Mouse (Mus musculus): ENCODE results near the gene Atp5l. TPM values are rescaled to one million over a fixed set of nuclear protein-coding genes. Genes with fewer than 3 reads are reported as not detected.

Atp5l gene
- total RNA-seq, 1 experiment: 732 TPM

GRCm38 (mm10) chr9:44879694-44880271 lies 40.8 kb downstream of the Atp5l start:
- Histone ChIP-seq H3K27ac (ENCODE audit: insufficient read depth, low read depth, low read length, poor library complexity, severe bottlenecking) (no peak overlapping the region), H3K9me3 (ENCODE audit: control insufficient read depth, insufficient read depth, low read depth, low read length) (no peaks in the 10 kb centered on the region), H3K4me1 (ENCODE audit: control insufficient read depth in 2 of 2, insufficient read depth in 2 of 2, low read length in 2 of 2, poor library complexity in 1 of 2) (peaks cover 0 to 15% of the 10 kb centered on the region in 2 experiments; a peak in 2 of 4 replicates), H3K36me3 (ENCODE audit: control insufficient read depth, insufficient read depth, low read length, poor library complexity, severe bottlenecking) (peaks cover 3% of the 10 kb centered on the region), H3K4me3 (ENCODE audit: insufficient read depth in 1 of 2, low read depth in 1 of 2, low read length in 2 of 2, poor library complexity in 1 of 2, severe bottlenecking in 1 of 2) (peak overlapping the region; percentile 91 to 95), H3K9ac (ENCODE audit: insufficient read depth, low read depth, low read length, poor library complexity, severe bottlenecking) (peak overlapping the region; percentile 86)
- in situ Hi-C loops (cut with MboI; ENCODE audit: low sequenced_read_pairs in 2 of 2, unreplicated experiment in 2 of 2): no loop called here
- no peak for DNase-seq (ENCODE audit: low read depth, low spot score)
- TF ChIP-seq CHD2 (IDR thresholded peaks at IDR 0.05; ENCODE audit: low read depth, low read length): no peak

- Histone ChIP-seq H3K27ac (ENCODE audit: insufficient read depth, low read depth, low read length, poor library complexity, severe bottlenecking) (no peak overlapping the region), H3K4me1 (ENCODE audit: control insufficient read depth in 2 of 2, insufficient read depth in 2 of 2, low read length in 2 of 2, poor library complexity in 1 of 2) (peaks cover 0 to 15% of the 10 kb centered on the region in 2 experiments; a peak in 2 of 4 replicates), H3K9ac (ENCODE audit: insufficient read depth, low read depth, low read length, poor library complexity, severe bottlenecking) (peak overlapping the region; percentile 61), H3K9me3 (ENCODE audit: control insufficient read depth, insufficient read depth, low read depth, low read length) (no peaks in the 10 kb centered on the region), H3K36me3 (ENCODE audit: control insufficient read depth, insufficient read depth, low read length, poor library complexity, severe bottlenecking) (peaks cover 3% of the 10 kb centered on the region), H3K4me3 (ENCODE audit: insufficient read depth in 1 of 2, low read depth in 1 of 2, low read length in 2 of 2, poor library complexity in 1 of 2, severe bottlenecking in 1 of 2) (peak overlapping the region; percentile 91 to 95; a peak in 3 of 4 replicates)
- DNase-seq (ENCODE audit: low read depth, low spot score): no peak
- TF ChIP-seq CHD2 (IDR thresholded peaks at IDR 0.05; ENCODE audit: low read depth, low read length) (no peak), HCFC1 (IDR thresholded peaks at IDR 0.05; ENCODE audit: borderline replicate concordance, insufficient read depth, low read length) (no peak), ZNF384 (IDR thresholded peaks at IDR 0.05; ENCODE audit: low read depth, low read length) (no peak), MAFK (IDR thresholded peaks at IDR 0.05; ENCODE audit: insufficient read depth, low read depth, low read length) (no peak), ZC3H11A (IDR thresholded peaks at IDR 0.05; ENCODE audit: borderline replicate concordance, low read depth, low read length) (no peak)
- in situ Hi-C loops (cut with MboI; ENCODE audit: low sequenced_read_pairs in 2 of 2, unreplicated experiment in 2 of 2): no loop called here
Observed at GRCm38 (mm10) chr9:44878776-44879500, 41.6 kb downstream of the Atp5l start.

- no peak overlapping the region for H3K9ac ChIP-seq (ENCODE audit: insufficient read depth, low read depth, low read length, poor library complexity, severe bottlenecking)
- no peak overlapping the region for H3K4me3 ChIP-seq (ENCODE audit: insufficient read depth in 1 of 2, low read depth in 1 of 2, low read length in 2 of 2, poor library complexity in 1 of 2, severe bottlenecking in 1 of 2)
- peaks cover 3% of the 10 kb centered on the region for H3K36me3 ChIP-seq (ENCODE audit: control insufficient read depth, insufficient read depth, low read length, poor library complexity, severe bottlenecking)
- TF ChIP-seq MAFK (IDR thresholded peaks at IDR 0.05; ENCODE audit: insufficient read depth, low read depth, low read length): no peak
- no peak for TF ChIP-seq ZNF384 (IDR thresholded peaks at IDR 0.05; ENCODE audit: low read depth, low read length)
- TF ChIP-seq ZC3H11A (IDR thresholded peaks at IDR 0.05; ENCODE audit: borderline replicate concordance, low read depth, low read length): no peak
- TF ChIP-seq HCFC1 (IDR thresholded peaks at IDR 0.05; ENCODE audit: borderline replicate concordance, insufficient read depth, low read length): no peak
- no peak for TF ChIP-seq CHD2 (IDR thresholded peaks at IDR 0.05; ENCODE audit: low read depth, low read length)
- peaks cover 0 to 15% of the 10 kb centered on the region in 2 experiments; a peak in 2 of 4 replicates for H3K4me1 ChIP-seq (ENCODE audit: control insufficient read depth in 2 of 2, insufficient read depth in 2 of 2, low read length in 2 of 2, poor library complexity in 1 of 2)
- in situ Hi-C loops (cut with MboI; ENCODE audit: low sequenced_read_pairs in 2 of 2, unreplicated experiment in 2 of 2): no loop called here
- no peak overlapping the region for H3K27ac ChIP-seq (ENCODE audit: insufficient read depth, low read depth, low read length, poor library complexity, severe bottlenecking)
- DNase-seq (ENCODE audit: low read depth, low spot score): no peak
- H3K9me3 ChIP-seq (ENCODE audit: control insufficient read depth, insufficient read depth, low read depth, low read length): no peaks in the 10 kb centered on the region
Observed at GRCm38 (mm10) chr9:44877686-44878085, 42.9 kb downstream of the Atp5l start.

GRCm38 (mm10) chr9:44875476-44875875 lies 45.1 kb downstream of the Atp5l start:
- in situ Hi-C loops (cut with MboI; ENCODE audit: low sequenced_read_pairs in 2 of 2, unreplicated experiment in 2 of 2): no loop called here
- H3K36me3 ChIP-seq (ENCODE audit: control insufficient read depth, insufficient read depth, low read length, poor library complexity, severe bottlenecking): peaks cover 3% of the 10 kb centered on the region
- H3K4me3 ChIP-seq (ENCODE audit: insufficient read depth in 1 of 2, low read depth in 1 of 2, low read length in 2 of 2, poor library complexity in 1 of 2, severe bottlenecking in 1 of 2): no peak overlapping the region
- H3K9ac ChIP-seq (ENCODE audit: insufficient read depth, low read depth, low read length, poor library complexity, severe bottlenecking): no peak overlapping the region
- H3K4me1 ChIP-seq (ENCODE audit: control insufficient read depth in 2 of 2, insufficient read depth in 2 of 2, low read length in 2 of 2, poor library complexity in 1 of 2): peaks cover 0 to 15% of the 10 kb centered on the region in 2 experiments; a peak in 2 of 4 replicates
- TF ChIP-seq HCFC1 (IDR thresholded peaks at IDR 0.05; ENCODE audit: borderline replicate concordance, insufficient read depth, low read length): no peak
- TF ChIP-seq ZC3H11A (IDR thresholded peaks at IDR 0.05; ENCODE audit: borderline replicate concordance, low read depth, low read length): no peak
- TF ChIP-seq ZNF384 (IDR thresholded peaks at IDR 0.05; ENCODE audit: low read depth, low read length): no peak
- no peak for TF ChIP-seq CHD2 (IDR thresholded peaks at IDR 0.05; ENCODE audit: low read depth, low read length)
- no peak for TF ChIP-seq MAFK (IDR thresholded peaks at IDR 0.05; ENCODE audit: insufficient read depth, low read depth, low read length)
- H3K9me3 ChIP-seq (ENCODE audit: control insufficient read depth, insufficient read depth, low read depth, low read length): no peaks in the 10 kb centered on the region
- H3K27ac ChIP-seq (ENCODE audit: insufficient read depth, low read depth, low read length, poor library complexity, severe bottlenecking): no peak overlapping the region
- DNase-seq (ENCODE audit: low read depth, low spot score): no peak

All from ES-E14 (cell line).